Mouse (Mus musculus) myocyte (in vitro differentiated cells): ENCODE results near the gene Rfx4.

ENCODE experiments used
- CEBPB ChIP-seq: IDR thresholded peaks from 2 replicates; pipeline ENCODE4 v1.6.1; 2011; ENCODE audit warnings: mild to moderate bottlenecking, moderate library complexity; ENCODE audit not compliant: poor library complexity, insufficient read depth, severe bottlenecking
- E2F4 ChIP-seq: IDR thresholded peaks from one replicate; pipeline ENCODE4 v1.6.1; 2011; ENCODE audit warnings: mild to moderate bottlenecking, control low read depth, moderate library complexity; ENCODE audit not compliant: insufficient read depth
- MAX ChIP-seq: IDR thresholded peaks from one replicate; pipeline ENCODE4 v1.6.1; 2011; ENCODE audit warnings: low read depth, mild to moderate bottlenecking, control low read depth
- MYOG ChIP-seq, 3 experiments: IDR thresholded peaks; one replicate each; pipeline ENCODE4 v1.6.1; 2011; ENCODE audit warnings: control low read depth in 2 of 3, low read depth in 2 of 3, mild to moderate bottlenecking in 2 of 3; ENCODE audit not compliant: insufficient read length in 2 of 3, control insufficient read depth in 1 of 3, insufficient read depth in 1 of 3
- POLR2A ChIP-seq: IDR thresholded peaks from one replicate; pipeline ENCODE4 v1.6.1; 2011; ENCODE audit warnings: low read depth, mild to moderate bottlenecking, control low read depth, moderate library complexity; ENCODE audit not compliant: insufficient read length
- POLR2AphosphoS2 ChIP-seq: IDR thresholded peaks from one replicate; pipeline ENCODE4 v1.6.1; 2011; ENCODE audit warnings: low read depth, control low read depth; ENCODE audit not compliant: insufficient read length
- TCF12 ChIP-seq: IDR thresholded peaks from one replicate; pipeline ENCODE4 v1.6.1; 2011; ENCODE audit warnings: mild to moderate bottlenecking, control low read depth; ENCODE audit not compliant: poor library complexity, insufficient read depth, severe bottlenecking
- TCF3 ChIP-seq: IDR thresholded peaks from one replicate; pipeline ENCODE4 v1.6.1; 2011; ENCODE audit warnings: low read depth, control low read depth; ENCODE audit not compliant: insufficient read length
- USF1 ChIP-seq: IDR thresholded peaks from one replicate; pipeline ENCODE4 v1.6.1; 2011; ENCODE audit warnings: low read depth, mild to moderate bottlenecking, control low read depth, moderate library complexity

GRCm38 (mm10) chr10:84727005-84727404, 28.9 kb upstream of the Rfx4 start:
- no peak for TF ChIP-seq MAX
- no peak for TF ChIP-seq POLR2AphosphoS2
- no peak for TF ChIP-seq POLR2A
- no peak for TF ChIP-seq USF1
- TF ChIP-seq CEBPB: no peak
- no peak for TF ChIP-seq TCF12
- TF ChIP-seq MYOG (IDR thresholded peaks at IDR 0.05; ENCODE audit: control insufficient read depth in 1 of 3, insufficient read depth in 1 of 3, insufficient read length in 2 of 3, low read depth in 2 of 3): no peak
- TF ChIP-seq E2F4: no peak
- no peak for TF ChIP-seq TCF3
